Mouse (Mus musculus) ES-Bruce4 (cell line): ENCODE results near the gene Efcab3.

Source experiments
- CTCF ChIP-seq: IDR thresholded peaks from one replicate; pipeline ENCODE4 v1.8.1; 2011; ENCODE audit warnings: low read depth, low read length
- POLR2A ChIP-seq: IDR thresholded peaks from one replicate; pipeline ENCODE4 v1.8.1; 2011; ENCODE audit warnings: low read length; ENCODE audit not compliant: insufficient read depth

DNA sequence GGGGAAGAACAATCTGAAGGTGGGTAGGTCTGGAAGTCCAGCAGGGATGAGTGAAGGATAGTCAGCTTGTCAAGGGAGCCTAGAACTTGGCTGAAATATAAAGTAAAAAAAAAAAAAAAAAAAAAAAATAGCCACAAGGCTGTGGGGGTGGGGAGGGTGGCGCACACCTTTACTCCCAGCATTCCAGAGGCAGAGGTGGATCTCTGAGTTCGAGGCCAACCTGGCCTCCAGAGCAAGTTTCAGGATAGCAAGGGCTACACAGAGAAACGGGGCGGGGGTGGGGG is 88.6 kb downstream of the Efcab3 start:
- TF ChIP-seq POLR2A (no peak), CTCF (no peak)
